Mouse (Mus musculus) G1E-ER4 (cell line): ENCODE results near the gene Ptprg. TPM values are rescaled to one million over a fixed set of nuclear protein-coding genes. Genes with fewer than 3 reads are reported as not detected.

ENCODE experiments used
- GATA1 ChIP-seq: IDR thresholded peaks from one replicate; pipeline ENCODE4 v1.8.0; 2012; ENCODE audit warnings: low read length, inconsistent platforms
- polyA plus RNA-seq: library from polyadenylated mRNA; stranded (reverse); fragments of >175 nt; gene quantifications from 2 replicates; pipeline ENCODE4 v1.2.3, GENCODE M21; 2012

The Ptprg gene
- polyA plus RNA-seq, 1 experiment, result not detected

DNA sequence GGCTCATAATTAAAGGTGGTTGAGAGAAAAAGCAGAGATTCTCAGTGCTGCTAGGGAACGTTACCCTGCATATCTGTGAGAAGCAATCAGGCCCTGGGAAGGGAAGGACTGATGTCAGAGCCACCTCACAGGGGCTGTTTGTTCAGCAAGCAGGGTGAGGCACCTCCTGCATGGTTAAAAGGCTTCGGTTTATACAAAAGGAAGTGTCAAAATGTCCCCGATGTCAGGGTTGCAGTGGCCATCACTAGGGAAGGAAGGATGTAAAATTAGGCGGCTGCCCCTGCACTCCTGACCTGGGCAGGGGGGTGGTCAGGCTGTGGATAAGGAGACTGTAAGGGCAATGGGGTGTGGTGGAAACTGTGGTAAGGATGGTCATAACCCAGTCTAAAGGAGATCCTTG lies 583.2 kb downstream of the Ptprg start:
- no peak for TF ChIP-seq GATA1

DNA sequence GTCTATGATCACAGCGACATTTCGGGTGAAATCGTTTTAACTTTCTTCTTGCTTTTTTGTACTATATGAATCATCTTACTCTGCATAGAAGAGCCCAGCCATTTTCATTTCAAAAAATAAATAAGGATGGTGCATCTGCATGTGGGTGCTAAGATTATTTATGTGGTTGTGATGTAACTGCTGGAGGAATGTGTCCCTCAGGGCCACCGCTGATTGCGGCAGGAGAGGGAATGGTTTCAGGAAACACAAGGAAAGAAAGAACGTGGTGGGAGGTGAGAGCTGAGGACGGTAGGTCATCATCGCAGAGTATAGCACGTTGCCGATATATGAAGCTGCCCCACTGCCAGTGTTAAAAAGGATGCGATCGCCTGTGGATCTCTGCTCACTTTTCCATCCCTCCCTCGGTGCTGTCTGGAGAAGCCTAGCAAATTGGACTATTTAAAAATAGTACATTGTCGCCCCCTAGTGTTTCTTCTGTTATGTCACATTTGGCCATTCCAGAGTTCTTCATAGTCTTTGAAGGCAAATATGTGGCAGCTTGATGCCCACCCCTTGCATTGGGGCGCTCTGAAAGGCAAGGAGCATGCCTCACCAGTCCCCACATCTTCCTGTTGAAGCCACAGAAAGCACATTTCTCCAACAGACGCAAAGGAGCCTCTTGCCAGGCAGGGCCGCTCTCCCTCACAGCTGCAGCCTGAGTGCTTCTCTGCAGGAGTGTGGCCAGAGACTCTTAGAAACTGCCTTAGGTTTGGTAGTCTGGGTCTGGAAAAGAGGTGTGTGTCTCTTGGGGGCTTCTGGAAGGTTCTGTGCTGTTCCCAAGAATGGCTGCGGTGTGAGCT lies 586.5 kb downstream of the Ptprg start:
- no peak for TF ChIP-seq GATA1

DNA sequence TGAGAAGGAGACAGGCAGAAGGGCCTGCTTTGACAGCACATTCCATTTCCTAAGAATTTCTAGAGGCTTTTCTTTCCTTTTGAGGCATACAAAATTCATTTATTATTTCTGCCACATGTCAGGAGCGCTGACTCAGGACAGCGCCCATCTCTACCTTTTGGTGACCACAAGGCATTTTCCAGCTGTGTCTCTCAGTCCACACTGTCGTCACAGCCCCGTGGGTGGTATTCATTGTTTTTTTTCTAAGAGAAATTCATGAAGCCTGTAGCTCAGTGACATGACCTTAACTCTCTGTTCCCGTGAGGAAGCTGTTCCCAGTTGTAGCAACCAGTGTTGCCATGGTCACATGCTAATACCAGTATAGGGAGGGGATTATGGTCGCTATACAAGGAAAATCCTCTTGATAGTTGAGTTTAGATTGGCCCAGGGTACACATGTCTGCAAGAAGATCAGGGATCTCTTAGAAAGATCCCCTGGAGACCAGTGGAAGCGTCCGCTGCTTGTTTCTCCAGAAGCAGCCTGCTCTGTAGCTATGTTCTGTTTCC lies 590.7 kb downstream of the Ptprg start:
- TF ChIP-seq GATA1, result no peak

DNA sequence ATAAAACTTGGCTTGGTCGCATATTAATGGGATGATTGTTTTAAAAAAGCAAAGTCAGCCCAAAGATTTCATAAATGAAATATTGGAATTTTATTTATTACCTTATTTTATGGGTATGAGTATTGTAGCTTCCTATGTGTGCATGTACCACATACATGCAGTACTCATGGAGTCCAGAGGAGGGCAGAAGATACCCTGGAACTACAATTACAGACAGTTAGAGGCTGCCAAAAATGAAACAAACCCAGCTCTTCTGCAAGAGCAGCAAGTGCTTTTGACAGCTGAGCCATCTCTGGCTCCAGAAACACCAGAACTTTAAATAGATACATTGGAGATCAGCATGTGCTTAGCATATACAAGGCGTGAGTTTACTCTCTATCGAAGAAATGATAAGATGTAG lies 592.6 kb downstream of the Ptprg start:
- TF ChIP-seq GATA1, result no peak

DNA sequence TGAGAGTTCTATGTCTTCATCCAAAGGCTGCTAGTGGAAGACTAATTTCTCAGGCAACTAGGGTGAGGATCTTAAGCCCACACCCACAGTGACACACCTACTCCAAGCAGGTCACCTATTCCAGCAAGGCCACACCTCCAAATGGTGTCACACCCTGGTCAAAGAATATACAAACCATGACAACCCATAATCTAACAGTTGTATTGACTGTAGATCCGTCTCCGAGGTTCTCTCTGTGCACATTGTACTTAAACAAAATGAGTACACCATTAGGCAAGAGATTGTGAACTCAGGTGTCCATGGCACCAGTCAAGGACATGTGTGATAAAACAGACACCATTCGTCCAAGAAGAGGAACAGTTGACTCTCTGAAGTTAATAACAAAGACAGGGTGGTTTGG lies 596.2 kb downstream of the Ptprg start:
- TF ChIP-seq GATA1, result no peak

DNA sequence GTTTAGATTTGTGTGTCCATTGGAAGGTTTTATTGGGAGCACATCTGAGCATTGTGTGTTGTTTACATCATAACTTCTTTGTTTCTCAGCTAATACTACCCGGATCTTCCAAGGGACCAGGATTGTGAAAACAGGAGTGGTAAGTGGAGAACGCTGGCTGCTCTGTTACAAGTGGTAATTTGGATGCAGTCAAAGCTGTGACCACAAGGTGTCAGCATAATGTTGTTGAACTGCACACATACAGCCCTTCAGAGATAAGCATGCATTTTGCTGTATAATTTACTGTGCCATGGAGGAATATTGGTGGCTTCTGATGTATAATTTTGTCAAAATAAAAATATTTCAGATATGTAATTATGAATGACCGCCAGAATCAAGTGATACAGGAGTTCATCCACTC lies 598.6 kb downstream of the Ptprg start:
- no peak for TF ChIP-seq GATA1

DNA sequence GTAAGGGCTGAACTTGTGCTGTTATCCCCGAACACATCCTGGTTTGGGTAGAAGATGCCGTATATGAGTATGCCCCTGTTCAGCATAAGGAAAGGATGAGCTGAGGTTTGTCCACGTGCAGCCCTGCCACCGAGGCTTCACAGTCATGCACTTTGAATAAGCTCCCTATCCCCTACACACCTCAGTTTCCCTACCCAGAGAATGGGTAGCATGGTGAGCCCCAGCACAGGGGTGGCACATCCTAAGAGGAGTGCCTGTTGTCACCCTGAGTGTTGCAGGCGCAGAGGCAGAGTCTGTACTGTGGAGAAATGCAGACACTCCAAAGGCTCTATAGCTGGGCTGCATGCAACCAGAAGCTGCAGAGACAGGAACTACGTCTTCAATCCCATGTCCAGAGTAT lies 599.4 kb downstream of the Ptprg start:
- TF ChIP-seq GATA1, result no peak

DNA sequence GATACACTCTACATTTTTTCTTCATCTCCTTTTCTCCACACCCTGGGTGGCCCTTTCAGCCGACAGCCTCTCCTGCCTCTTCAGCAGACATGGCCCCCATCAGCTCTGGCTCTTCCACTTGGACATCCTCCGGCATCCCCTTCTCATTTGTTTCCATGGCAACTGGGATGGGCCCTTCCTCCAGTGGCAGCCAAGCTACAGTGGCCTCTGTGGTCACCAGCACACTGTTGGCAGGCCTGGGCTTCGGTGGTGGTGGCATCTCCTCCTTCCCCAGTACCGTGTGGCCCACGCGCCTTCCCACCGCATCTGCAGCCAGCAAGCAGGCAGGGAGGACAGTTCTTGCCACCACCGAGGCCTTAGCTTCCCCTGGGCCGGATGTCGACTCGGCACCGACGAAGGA lies 600.3 kb downstream of the Ptprg start:
- no peak for TF ChIP-seq GATA1

DNA sequence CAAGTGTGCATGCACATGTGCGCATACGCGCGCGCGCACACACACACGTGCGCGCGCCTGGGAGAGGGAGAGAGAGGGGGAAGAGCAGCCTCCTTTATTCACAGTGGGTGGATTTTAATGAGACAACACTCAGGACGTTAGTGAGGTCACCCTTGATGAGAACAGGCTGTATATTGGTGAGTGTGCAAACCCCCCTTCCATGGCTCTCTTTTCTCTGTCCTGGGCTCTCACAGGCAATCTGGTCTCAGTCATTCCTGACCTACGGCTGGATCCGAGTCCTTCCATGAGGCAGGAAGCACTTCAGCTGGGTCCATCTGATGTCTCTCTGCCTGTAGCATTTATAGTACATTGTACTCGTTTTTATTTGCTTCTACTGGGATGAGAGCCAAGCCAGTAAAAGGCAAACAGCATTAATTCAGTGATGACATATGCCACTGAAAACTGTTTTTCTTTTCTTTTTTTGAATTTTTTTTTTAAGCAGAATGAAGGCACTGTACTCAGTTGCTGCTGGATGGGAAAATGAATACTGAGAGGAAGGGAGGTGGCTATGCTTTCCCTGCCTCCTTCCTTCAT lies 608.5 kb downstream of the Ptprg start:
- TF ChIP-seq GATA1, result no peak

DNA sequence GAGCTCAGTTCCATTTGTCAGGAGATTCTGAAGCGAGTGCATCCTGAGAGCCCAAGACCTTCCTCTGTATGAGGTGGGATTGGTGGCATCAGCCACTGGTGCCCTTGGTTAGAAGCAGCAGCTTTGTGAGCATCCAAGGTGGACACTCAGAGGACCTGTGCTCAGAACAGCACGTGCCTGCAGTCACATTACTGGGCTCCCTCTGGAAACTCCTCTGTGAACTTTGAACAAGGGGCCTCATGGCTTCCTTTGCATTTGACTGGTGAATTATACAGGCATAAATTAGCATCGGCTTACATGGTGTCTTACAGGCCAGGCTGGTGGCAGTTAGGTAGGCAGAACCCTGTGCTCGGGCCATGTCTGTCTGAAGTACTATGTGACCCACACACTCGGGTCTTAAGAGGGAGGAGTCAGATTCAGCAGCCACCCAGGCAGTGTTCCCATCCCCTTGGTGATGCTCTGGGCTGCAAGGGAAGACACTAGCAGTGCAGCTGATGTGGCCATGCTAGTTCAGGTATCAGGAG lies 609.1 kb downstream of the Ptprg start:
- no peak for TF ChIP-seq GATA1

DNA sequence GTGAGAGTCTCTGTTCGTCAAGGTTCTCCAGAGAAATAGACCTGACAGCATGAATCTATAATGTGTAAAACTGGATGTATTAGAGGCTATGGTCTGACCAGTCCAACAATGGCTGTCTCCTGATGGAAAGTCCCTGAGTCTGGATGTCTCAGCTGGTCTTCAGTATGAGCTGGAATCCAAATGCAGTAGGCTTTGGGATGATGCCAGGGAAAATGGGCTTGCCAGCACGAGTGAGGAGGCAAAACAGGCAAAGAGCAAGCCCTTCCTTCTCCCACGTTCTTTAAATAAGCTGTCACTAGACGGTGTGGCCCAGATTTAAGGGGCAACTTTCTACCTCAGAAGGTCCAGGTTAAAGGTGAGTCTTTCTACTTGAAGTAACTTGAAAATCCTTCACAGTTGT lies 609.9 kb downstream of the Ptprg start:
- no peak for TF ChIP-seq GATA1

DNA sequence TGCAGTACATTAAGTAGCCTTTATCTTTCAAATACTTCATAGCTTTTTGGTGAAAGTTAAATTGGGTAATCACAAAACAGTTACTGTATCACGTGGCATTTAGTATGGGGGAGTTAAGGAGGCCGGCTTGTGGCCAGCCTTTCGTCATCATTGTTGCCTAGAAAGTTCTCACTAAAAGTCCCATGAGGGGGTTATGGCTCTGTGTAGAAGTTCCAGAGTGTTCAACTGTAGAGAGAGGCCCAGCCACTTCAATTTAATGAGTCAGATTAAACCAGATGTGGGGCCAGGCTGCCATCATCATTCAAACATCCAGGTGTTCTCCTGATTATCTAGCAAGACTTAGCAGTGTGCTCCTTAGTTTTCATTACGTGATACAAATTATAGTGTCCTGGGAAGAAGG lies 613.9 kb downstream of the Ptprg start:
- TF ChIP-seq GATA1, result no peak

DNA sequence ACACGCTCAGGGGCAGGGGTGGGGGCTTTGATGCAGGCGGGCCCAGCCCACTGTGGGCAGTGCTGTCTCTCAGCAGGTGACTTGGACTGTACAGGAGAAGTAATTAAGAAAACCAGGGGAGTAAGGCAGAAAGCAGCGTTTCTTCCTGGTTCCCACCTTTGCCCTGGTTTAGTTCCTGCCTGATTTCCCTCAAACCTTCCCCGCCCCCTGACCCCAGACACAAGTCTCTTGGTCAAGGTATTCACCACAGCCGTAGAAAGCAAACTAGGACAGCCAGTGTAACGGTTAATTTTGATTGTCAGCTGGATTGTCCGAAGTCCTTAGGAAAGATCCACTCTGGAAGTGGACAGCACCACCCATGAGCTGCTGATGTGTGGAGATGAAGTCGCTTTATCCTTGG lies 614.3 kb downstream of the Ptprg start:
- TF ChIP-seq GATA1, result no peak

DNA sequence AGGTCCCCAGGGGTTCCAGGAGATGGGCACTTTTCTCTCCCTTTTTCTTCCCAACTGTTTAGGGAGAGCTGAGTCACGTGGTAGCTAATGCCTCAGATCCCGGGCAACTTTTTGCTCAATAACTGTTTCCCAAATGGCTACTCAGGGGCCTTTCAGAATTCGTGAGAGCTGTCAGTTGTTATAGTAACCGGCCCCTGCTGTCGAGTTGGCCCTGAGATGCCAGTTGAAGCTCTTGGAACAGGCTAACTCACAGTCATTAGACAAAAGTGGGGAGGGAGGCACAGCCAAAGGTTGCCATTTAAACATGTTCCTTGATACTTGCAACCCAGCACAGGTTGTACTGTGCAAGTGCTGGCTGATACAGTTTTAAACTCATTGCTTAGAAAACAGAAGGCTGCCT lies 624.1 kb downstream of the Ptprg start:
- TF ChIP-seq GATA1, result no peak

DNA sequence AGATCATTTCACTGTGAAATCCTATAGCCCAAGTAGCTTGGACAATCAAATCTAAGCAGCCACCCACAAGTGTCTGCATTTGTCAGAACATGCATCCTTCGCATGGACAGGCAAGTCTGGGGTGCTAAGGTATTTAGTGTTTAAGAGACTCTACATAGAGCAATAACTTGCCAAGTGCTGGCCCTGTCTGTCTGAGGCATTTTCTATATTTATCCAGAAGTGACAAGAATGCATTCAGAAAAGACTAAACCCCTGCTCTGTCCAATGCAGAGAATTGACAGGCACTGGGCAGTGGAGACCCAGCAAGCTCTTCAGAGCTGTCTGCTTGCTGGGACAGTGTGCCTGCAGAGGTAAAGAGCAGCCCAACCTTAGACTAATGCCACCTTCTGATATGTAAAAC lies 625.3 kb downstream of the Ptprg start:
- TF ChIP-seq GATA1, result no peak

DNA sequence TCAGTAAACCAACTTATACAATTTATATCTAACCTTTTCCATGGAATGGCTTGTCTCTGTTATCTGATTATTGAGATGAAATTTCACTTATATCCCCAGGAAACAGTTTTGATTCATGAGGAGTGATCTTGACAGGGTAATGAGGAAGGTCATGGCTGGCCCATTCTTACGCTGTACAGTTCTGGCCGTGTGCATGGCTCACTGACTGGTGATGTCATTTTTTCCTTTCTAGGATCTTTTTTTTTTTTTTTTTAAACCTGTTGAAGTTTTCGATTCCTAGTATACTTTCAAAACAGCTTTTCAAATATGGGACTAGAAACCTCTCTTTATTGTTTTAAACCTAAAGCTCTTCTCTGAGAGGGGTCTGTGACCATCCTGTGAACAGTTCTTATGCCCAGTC lies 626.8 kb downstream of the Ptprg start:
- no peak for TF ChIP-seq GATA1

DNA sequence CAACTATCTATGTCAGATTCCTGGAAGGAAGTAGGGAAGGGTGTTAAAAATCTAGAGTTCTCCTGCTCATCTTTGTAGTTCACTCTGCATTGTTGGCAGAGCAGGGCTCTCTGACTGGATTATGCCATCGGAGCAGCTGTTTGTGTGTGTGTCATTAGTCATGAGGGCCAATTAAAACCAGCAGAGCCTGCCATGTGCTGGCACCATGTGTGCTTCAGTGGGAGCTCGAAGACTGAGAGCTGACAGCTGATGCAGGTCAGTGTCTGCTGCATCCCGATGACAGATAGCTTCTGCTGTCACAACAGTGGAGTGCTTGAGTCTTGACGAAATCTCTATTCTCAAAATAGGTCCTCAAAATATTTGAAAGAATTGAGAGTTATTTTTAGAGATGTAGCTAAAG lies 631.7 kb downstream of the Ptprg start:
- no peak for TF ChIP-seq GATA1
